Mouse (Mus musculus) heart, postnatal 0 days (tissue): ENCODE measurements around the gene Neu1. TPM values are rescaled to one million over a fixed set of nuclear protein-coding genes. Genes with fewer than 3 reads are reported as not detected.
A peak's percentile ranks its signal among the peaks of the same experiment; 100 is the strongest.

Experiments used
- ATAC-seq: fragments of 200-750 bp; cut with Nextera tagmentation; 2 replicates; pipeline ENCODE4 v1.8.0; 2017; ENCODE audit warnings: low read depth, moderate number of reproducible peaks, moderate library complexity; ENCODE audit not compliant: insufficient read depth
- DNase-seq: peaks from one replicate; pipeline ENCODE4 v3.0.0-alpha.2; 2016; ENCODE audit warnings: low spot score
- H3K27ac ChIP-seq: fragments of 300-500 bp; sonication (generic); 2 replicates; pipeline ENCODE4 v1.5.1; 2014; ENCODE audit warnings: low read depth, mild to moderate bottlenecking
- H3K27me3 ChIP-seq: fragments of 300-500 bp; sonication (generic); 2 replicates; pipeline ENCODE4 v1.6.1; 2014; ENCODE audit warnings: low read length, mixed read lengths; ENCODE audit not compliant: control insufficient read depth, insufficient read depth
- H3K36me3 ChIP-seq: fragments of 300-500 bp; sonication (generic); replicated peaks from 2 replicates; pipeline ENCODE4 v1.6.1; 2014; ENCODE audit warnings: low read length, mixed read lengths; ENCODE audit not compliant: control insufficient read depth, insufficient read depth
- H3K4me1 ChIP-seq: fragments of 300-500 bp; sonication (generic); 2 replicates; pipeline ENCODE4 v1.6.1; 2014; ENCODE audit warnings: antibody characterized with exemption; ENCODE audit not compliant: control insufficient read depth, insufficient read depth
- H3K4me2 ChIP-seq: fragments of 300-500 bp; sonication (generic); 2 replicates; pipeline ENCODE4 v1.6.1; 2014; ENCODE audit warnings: low read depth, mild to moderate bottlenecking, low read length, moderate library complexity
- H3K4me3 ChIP-seq: fragments of 300-500 bp; sonication (generic); 2 replicates; pipeline ENCODE4 v1.5.1; 2014; ENCODE audit warnings: low read depth, low read length
- H3K9ac ChIP-seq: fragments of 300-500 bp; sonication (generic); replicated peaks from 2 replicates; pipeline ENCODE4 v1.6.1; 2014; ENCODE audit warnings: low read depth, low read length, mixed read lengths
- H3K9me3 ChIP-seq: fragments of 300-500 bp; sonication (generic); replicated peaks from 2 replicates; pipeline ENCODE4 v1.6.1; 2016; ENCODE audit warnings: low read length; ENCODE audit not compliant: control insufficient read depth
- CTCF ChIP-seq: IDR thresholded peaks from 2 replicates; pipeline ENCODE4 v1.5.1; 2016; ENCODE audit warnings: antibody characterized with exemption, control low read depth, low read depth
- EP300 ChIP-seq: IDR thresholded peaks from 2 replicates; pipeline ENCODE4 v1.6.1; 2016; ENCODE audit warnings: antibody characterized with exemption, low read depth
- WGBS: fragments of 180-500 bp; shearing (Covaris S2); extraction: QIAGEN DNeasy Blood & Tissue Kit; methylation state at CpG from one replicate; pipeline ENCODE4 v1.1.7; 2014; 5-methylcytosine and 5-hydroxymethylcytosine counted together
- polyA plus RNA-seq: library from polyadenylated mRNA; unstranded; fragments of >200 nt; fragmentation: Nextera tagmentation; extraction: Ambion mirVana; gene quantifications from 2 replicates; pipeline ENCODE4 v1.2.1, GENCODE M21; 2015
- total RNA-seq: library from RNA; depleted of rRNA; stranded (reverse); fragments of >200 nt; gene quantifications from 2 replicates; pipeline ENCODE4 v1.2.3, GENCODE M21; 2014; ENCODE audit warnings: low replicate concordance

Gene Neu1
- total and polyA plus RNA-seq, 2 experiments from 2014 or later, result 19.5 to 79.2 TPM

DNA sequence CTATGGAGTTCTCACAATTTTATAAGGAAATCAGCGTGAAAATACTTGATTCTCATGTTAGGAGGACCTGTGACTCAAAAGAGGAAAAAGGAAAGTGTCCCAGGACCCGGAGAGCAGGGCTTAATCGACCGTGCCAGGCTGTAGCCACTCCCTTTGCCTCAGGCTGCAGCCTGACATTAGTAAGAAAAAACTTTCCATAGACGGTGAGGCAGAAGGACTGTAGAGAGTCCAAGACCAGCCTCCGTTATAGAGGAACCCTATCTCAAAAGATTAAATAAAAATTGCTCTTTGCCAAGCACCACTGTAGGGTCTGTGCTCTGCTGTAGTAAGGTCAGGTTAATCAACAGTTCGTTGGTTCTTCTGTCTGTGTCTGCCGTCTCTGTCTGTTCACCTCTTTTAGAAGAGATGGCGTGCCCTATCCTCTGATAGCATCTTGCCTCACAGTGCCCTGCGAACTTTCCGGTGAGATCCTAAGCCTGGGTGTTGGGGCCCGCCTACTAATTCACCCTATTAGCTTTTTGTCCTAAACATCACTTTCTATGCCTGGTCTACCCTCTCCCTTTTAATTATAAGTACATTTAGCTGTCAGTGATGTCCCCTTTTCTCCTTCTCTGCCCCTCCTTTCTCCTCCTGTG is 28.9 kb downstream of the Neu1 start:
- Histone ChIP-seq H3K36me3 (no peaks in the 10 kb centered on the region), H3K27me3 (no peaks in the 10 kb centered on the region), H3K9me3 (no peaks in the 10 kb centered on the region), H3K4me3 (peak overlapping the region; percentile 57), H3K27ac (peak overlapping the region; percentile 92), H3K9ac (peak overlapping the region; percentile 55), H3K4me1 (peaks cover 8% of the 10 kb centered on the region; the same call in 1 of the 2 replicates), H3K4me2 (peak overlapping the region; percentile 68)
- TF ChIP-seq CTCF (no peak), EP300 (no peak)
- DNase-seq (peak; percentile 45), ATAC-seq (no peak)
- WGBS, result 11% methylated on average over 12 of the region's 12 CpGs

DNA sequence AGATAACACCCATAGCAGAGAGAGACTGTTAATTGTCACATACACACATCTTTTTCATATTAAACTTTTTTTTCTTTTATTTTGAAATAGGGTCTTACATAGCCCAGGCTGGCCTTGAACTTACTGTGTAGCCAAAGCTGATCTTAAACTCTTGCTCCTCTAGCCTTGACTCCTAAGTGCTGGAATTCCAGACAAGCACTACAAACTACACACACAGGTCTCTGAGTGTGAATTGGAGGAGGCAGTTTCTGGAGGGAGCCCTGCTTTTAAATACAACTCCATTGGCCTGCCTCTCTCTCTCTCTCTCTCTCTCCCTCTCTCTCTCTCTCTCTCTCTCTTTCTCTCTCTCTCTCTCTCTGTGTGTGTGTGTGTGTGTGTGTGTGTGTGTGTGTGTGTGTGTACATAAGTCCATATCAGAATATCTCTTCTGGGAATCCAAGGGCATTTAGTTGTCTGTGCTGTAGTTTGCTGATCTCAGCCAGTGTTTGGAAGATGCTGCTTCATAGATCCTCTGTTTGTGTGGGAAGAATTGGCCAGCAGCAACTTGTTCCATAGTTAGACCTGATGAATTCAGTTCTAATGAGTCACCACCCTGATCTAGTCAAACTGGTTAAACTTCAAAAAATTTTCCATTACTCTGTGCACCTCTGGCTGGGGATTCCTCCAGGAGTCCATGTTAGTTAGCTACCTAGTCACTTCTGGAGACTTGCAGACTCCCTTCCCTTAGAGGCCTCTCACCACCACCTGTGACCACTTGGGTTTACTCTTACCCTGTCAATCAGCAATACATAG is 29.8 kb downstream of the Neu1 start:
- no peak for TF ChIP-seq CTCF
- no peak for TF ChIP-seq EP300
- H3K36me3 ChIP-seq, result no peaks in the 10 kb centered on the region
- H3K4me2 ChIP-seq, result no peak overlapping the region
- ATAC-seq (no peak), DNase-seq (no peak)
- H3K27ac ChIP-seq, result peak overlapping the region; percentile 92
- H3K27me3 ChIP-seq, result no peaks in the 10 kb centered on the region
- H3K4me3 ChIP-seq, result no peak overlapping the region
- peaks cover 8% of the 10 kb centered on the region; the same call in 1 of the 2 replicates for H3K4me1 ChIP-seq
- H3K9me3 ChIP-seq, result no peaks in the 10 kb centered on the region
- no peak overlapping the region for H3K9ac ChIP-seq

DNA sequence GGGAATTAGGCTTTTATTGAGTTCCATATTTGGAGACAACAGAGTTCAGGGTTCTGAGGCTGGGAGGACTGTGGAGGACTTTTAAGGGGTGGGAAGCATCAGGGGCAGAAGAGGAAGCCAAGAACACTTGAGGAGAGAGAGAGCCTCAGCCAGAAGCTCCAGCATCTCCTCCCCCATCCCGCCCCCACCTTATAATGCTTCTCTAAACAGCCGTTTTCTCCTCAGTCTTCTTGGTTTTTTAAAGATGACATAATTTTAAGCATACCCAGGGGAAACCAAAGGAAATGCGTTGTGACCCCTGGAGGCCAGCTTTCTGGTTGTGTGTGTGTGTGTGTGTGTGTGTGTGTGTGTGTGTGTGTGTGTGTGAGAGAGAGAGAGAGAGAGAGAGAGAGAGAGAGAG is 31.1 kb downstream of the Neu1 start:
- Histone ChIP-seq H3K9me3 (no peaks in the 10 kb centered on the region), H3K27me3 (no peaks in the 10 kb centered on the region), H3K4me3 (no peak overlapping the region), H3K4me2 (no peak overlapping the region), H3K36me3 (no peaks in the 10 kb centered on the region), H3K9ac (no peak overlapping the region), H3K27ac (peak overlapping the region; percentile 92; the same call in 1 of the 2 replicates), H3K4me1 (peaks cover 8% of the 10 kb centered on the region; the same call in 1 of the 2 replicates)
- ATAC-seq (no peak), DNase-seq (peak; percentile 33)
- TF ChIP-seq EP300, result no peak
- TF ChIP-seq CTCF, result no peak
- WGBS, result 30% methylated on average over 3 of the region's 3 CpGs

DNA sequence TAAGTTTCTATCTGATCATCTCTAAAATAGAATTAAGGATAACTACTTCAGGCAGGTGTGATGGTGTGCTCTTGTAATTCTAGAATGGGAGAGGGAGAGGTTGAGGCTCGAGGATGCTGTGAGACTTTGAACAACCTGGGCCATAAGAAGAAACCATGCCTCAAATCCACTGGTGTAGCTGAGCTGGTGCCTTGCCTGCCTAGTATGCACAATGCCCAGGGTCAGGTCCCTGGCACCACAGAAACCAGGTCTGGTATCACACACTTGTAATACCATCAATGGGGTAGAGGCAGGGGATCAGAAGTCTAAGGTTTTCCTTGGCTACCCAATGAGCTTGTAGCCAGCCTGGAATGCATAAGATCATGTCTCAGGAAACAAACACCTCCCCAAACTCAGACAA is 31.8 kb downstream of the Neu1 start:
- Histone ChIP-seq H3K27me3 (peaks cover 5% of the 10 kb centered on the region), H3K9ac (no peak overlapping the region), H3K4me3 (no peak overlapping the region), H3K4me1 (peaks cover 8% of the 10 kb centered on the region; the same call in 1 of the 2 replicates), H3K27ac (no peak overlapping the region), H3K36me3 (no peaks in the 10 kb centered on the region), H3K4me2 (no peak overlapping the region), H3K9me3 (no peaks in the 10 kb centered on the region)
- TF ChIP-seq CTCF, result no peak
- no peak for TF ChIP-seq EP300
- 75% methylated on average over 1 of the region's 1 CpGs for WGBS
- no peak for ATAC-seq
- no peak for DNase-seq

DNA sequence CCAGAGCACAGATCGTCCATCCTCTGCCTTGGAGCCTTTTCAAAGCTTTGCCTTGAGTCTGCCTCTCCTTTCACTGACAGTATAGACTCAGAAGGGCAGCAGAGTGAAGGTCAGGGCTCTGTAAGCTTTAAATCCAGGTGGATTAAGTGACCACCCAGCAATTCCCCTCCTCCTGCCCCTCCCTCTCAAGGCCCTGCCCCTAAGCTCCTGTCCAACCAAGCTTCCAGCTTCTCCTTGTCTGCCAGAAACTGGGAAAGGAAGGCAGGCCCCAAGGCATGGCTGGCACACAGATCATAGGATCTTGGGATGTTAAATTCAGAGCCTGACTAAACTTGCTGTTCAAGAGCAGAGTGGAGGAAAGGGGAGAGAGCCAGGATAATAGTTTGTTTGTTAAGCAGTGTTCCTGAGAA is 33.6 kb downstream of the Neu1 start:
- H3K27ac ChIP-seq, result peak overlapping the region; percentile 44
- ATAC-seq (no peak), DNase-seq (no peak)
- peaks cover 20% of the 10 kb centered on the region for H3K27me3 ChIP-seq
- 35% methylated on average over 1 of the region's 1 CpGs for WGBS
- H3K36me3 ChIP-seq, result no peaks in the 10 kb centered on the region
- H3K4me3 ChIP-seq, result no peak overlapping the region
- TF ChIP-seq CTCF (no peak), EP300 (no peak)
- H3K9ac ChIP-seq, result no peak overlapping the region
- no peak overlapping the region for H3K4me2 ChIP-seq
- no peaks in the 10 kb centered on the region for H3K9me3 ChIP-seq
- H3K4me1 ChIP-seq, result peaks cover 8% of the 10 kb centered on the region; the same call in 1 of the 2 replicates
